Mouse (Mus musculus) spleen, postnatal 4 days (tissue): ENCODE measurements at regions not wholly inside any gene's neighbourhood (a gene's known extent, or its start where the extent isn't known, plus 50 kb on each side); places are given as distances from the start of the nearest gene placed in this dataset.

ENCODE experiments used
- DNase-seq, 2 experiments: peaks; one replicate each; pipeline ENCODE4 v3.0.0; 2022; ENCODE audit warnings: low spot score in 2 of 2

DNA sequence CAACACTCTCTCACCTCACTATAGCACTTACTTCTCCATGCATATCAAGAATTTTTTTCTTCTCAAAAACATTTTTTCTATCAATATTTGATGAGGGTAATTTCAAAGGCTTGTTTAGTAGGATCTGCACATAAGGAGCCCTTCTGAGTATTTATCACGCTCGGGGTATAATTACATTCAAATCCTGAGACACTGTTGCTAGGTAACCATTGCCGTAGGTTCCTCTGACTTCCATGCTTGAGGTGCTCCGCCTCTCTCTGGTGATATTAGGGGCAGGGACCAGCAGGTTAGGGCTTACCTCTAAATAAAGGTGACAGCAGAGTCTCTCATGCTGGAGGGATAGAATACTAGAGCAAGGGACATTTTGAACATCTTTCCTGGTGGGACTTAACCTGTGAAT is 54.4 kb upstream of the 9630041A04Rik start:
- no peak for DNase-seq

DNA sequence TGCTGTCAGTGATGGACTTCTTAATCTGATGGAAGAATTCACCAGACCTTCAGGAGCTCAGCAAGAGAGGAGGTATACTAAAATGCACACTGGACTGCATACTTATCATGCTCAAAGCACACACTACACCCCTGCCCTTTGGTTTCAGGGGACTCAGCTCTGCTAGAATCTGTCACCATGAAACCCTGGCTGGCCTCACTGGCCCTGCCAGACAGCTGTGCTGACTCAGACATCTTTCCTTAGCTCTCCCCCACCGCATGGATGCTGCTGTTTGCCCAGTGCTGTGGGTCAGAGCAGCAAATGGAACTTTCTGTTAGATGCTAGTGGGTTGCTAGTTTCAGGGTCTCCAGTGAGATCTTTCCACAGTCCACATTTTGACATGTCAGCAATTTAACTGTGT is 64.9 kb upstream of the 9630041A04Rik start:
- DNase-seq, result no peak

DNA sequence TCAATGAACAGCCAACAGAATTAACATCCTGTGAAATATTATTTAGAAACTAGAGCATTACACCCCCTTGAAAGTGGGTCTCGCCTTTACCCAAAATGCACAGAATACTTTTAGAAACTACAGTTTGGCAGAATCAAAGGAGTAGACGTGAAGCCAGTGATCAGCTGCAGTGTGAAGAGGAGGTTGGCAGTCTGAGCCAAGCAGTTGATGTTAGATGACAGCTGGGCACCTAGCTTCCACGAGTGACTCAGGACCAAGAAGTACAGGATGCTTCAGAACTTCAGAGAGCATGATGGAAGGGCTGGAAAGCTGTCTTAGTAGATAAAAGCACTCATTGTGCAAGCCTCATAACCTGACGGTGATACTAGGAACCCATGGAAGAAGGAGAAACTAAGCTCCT is 65.6 kb upstream of the 9630041A04Rik start:
- no peak for DNase-seq

DNA sequence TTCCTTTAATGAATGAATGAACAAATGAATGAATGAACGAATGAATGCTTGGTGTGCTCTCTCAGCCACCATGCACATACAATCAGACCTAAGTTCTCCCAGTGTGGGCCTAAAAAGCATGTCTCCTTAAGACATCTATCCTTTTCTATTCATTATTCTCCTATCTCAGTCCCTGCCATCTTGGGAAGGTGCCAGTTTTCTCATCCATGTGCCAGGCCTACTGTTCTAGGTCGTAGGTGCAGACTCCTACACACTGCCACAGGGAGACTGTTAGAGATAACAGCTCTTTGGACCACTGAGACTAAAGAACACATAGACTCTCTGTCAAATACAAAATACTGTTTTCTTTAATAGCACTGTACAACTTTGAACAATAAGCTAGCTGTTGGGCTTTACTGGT is 66.2 kb upstream of the 9630041A04Rik start:
- DNase-seq, result no peak

DNA sequence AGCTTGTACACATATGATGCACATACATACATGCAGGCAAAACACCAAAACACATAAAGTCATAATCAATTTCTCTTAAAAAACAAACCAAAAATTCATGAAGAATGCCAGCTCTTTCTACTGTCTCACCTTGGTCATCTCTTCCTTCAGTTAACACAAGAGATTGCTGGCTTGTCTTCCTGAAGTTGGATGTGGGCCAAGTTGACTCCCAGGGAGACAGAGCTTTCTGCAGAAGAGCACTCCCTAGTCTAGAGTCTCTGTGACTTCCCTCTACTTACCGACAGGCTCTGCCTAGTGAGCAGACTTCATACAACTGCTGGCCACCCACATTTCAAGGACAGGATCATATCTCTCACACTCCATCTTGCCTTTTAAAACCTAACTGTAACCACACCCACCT is 70.7 kb upstream of the 9630041A04Rik start:
- DNase-seq, result no peak

DNA sequence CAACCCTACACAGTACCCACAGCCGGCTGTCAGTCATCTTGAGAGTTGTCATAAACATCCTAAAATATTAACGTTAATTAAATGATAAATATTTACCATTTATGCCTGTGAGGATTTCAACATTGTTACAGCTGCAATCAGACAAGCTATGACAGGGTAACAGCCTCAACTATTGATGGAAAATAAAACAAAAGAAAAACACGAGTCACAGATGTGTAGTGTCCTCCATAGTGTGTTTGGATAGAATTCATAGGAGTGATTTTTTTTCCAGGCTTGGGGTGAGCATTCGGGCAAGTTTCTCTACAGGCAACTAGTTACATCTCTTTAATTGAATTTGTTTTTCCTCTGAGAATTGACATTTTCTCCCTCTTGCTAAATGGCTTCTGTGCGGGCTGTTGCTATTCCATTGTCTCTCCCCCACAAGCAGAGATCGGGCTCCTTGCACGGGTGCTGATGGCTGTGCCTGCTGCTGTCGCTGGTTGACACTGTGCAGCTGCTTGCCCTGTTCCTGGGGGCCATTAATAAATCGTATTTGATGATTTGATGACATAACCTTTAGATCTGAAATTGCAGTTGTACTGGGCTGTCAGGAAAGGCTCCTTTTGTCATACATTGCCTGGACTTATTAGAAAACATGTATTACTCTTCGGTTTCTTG is 120.6 kb upstream of the 9630041A04Rik start:
- DNase-seq, result no peak

DNA sequence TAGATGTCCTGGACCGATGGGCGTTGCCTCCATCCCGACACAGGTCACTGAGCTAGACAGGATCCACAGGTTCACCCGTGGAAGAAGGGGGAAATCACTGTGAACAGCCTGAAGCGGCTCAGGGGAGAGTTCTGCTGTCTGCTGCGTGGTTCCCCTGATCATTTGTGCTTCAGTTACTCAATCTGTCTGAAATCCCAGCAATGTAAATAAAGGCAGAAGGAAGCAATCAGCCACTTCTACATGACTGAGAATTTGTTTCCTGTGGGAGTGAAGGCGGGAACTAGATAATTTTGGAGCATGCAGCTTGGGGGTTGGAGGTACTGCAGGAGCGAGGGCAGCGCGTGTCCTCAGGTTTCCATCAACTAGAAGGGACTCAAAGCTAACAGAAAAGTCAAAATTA is 122.3 kb upstream of the 9630041A04Rik start:
- no peak for DNase-seq

DNA sequence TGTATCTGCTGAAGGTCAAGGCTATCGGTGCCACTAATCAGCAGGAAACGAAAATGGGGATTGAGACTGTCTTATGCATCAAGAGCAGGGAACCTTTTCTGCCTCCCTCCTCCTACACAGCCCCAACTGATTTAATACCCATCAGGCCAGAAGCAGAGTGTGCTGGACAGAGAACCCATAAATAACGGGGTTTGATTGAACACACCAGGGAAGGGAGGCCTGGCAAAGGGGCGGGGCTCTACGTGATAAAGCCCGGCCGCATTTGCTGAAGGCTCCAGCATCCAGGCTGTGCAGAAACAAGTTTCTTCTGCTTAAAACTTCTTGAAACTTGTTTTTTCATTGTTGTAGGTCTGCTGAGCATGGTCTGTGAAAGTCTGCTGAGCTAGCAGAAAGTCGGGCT is 127.4 kb upstream of the 9630041A04Rik start:
- DNase-seq, result no peak

DNA sequence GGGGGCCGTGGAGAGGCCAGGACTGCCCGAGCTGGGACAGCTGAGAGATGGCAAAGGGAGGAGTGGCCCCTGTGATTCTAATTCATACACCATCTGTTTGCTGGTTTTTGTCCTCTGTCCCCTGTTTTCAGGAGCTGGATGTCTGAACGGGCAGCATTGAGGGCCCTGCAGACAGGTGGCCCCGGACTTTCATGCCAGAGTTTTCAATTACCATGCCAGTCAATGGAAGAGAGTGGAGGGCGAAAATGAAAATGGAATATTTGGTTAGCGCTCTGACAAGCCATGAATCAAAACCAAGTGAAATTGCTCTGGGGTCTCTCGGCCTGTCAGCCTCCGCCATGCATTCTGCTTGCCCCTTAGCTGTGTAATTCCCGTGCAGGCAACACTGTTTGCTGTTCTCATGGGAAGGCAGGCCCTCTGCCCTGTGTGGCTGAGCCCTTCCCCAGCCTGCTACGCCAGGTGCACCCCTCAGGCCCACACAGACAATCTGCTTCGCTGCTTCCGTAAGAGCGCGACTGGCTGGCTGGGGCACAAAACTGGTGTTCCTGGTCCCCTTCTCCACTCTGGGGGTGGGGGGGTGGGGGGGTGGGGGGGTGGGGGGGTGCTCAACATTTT is 127.9 kb upstream of the 9630041A04Rik start:
- DNase-seq, result no peak

DNA sequence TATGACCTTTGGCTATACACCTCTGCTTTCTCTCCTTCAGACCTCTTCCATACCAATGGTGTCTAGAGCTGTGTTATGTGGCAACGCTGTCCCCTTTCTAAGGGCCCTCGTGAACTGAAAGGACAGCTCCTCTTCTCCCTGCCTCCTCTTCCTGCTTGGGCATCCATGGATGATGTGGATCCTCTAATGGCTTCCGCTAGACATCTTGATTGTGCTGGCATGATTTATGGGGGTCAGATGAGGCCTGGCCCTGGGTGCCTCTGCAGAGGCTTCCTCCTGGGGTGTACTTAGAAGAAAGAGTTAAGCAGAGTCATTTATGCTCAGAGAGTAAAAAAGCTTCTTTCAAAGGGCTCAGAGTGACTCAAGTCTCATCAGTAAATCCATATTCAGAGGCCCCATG is 131.5 kb upstream of the 9630041A04Rik start:
- DNase-seq, result no peak

DNA sequence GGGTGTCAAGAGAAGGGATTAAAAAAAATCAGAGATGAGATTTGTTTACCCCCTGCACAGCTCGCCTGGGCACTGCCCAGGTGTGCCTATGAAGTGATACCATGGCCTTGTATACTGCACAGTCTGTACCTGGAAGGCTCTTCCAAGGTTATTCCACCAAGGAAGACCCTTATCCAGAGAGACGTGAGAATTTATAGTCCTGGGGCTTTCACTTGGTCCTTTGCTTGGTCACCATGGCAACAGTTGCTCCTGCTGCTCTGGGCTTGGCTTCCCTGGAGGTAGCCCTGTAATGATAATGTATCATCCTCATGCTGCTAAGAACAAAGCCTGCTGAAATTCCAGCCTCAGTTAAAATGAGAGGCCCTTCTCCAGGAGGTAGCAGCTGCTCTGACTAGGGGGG is 143.7 kb upstream of the 9630041A04Rik start:
- no peak for DNase-seq

DNA sequence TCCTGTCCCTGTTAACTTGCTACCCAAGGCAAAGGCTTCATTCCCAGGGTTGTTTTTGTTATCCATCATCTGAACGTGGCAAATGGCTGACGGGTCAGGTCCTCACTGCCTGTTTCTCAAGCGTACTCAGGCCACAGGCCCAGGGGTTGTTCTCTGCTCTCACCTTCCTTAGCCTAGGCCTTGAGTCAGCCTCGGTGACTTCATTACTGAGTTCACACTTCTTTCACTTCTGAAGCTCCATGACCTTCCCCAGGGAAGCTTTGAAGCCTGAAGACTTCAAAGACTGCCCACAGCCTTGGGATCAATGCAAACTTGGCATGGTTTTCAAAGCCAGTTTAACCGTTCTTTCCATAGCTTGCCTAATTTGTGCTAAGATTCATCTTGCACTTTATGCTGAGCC is 145.3 kb upstream of the 9630041A04Rik start:
- no peak for DNase-seq

DNA sequence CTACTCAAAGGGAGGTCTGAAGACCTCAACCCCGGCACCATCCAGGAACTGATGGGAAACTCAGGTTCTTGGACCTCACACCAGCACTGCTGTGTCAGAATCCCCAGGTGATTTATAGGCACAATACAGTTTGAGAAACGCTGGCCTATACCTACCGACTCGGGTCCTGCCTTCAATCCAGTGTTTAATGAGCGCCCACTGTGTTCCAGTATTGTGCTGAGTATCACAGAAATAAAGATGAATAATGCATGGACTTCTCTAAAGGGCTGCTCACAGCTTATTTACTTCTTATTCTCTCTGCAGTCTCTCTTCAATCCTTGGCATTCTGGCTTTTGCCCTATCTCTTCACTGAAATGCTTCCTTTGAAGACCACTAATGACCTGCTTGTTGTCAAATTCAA is 146.8 kb upstream of the 9630041A04Rik start:
- DNase-seq, result no peak

DNA sequence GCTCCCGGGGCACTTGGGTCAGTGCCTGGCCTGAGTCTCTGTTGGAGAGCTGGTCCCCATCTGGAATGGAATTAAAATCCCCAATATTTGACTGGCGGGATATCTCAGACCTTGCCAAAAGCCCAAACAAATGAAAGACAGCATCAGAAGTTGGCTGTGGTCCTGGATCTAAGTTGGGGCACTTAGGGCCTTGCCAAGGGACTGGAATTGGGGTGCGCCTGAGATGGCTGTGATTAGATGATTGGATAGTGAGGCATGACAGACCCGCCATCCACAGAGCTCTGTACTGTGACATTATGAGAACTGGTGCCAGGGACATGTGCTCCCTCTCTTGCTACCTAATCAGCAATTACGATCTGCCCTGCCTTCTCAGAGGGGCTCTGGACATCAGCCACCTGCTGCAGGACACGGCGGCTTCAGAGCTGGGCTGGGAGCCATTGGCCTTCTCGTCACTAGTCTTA is 151.0 kb upstream of the 9630041A04Rik start:
- DNase-seq, result no peak

DNA sequence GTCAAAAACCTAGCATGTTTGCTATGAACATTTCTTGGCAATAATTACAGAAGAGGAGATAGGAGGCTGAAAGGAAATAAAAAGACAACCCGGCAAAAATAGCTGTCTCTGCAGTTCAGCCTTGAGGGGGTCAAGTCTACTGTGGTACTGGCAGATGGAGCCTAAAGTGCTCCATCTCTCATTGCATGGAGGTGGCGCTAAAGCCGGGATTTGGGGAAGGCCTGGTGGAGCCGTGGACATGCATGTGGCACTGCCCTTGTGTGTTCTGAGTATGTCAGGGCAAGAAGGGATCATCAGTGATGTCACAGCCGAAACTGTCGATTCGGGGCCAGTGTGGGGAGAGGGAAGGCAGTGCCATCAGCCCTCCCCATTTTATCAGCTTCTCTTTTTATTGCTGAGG is 161.3 kb upstream of the 9630041A04Rik start:
- no peak for DNase-seq

DNA sequence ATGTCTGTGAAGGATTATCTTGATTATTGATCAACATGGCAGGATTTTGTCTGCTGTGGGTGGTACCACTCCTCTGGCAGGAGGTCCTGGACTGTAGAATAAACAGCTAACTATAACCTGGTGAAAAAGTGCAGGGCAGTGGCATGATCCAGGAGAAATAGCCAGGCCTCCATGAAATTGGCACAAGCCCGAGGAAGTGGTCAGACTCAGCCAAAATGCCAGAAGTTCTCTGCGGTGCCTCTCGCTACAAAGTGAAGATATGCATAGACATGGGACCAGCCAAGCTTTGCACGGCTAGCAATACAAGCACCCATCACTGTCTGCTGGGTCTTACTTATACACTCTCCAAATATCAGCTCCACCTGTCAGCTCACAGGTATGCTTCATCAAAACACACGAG is 167.6 kb upstream of the 9630041A04Rik start:
- no peak for DNase-seq

DNA sequence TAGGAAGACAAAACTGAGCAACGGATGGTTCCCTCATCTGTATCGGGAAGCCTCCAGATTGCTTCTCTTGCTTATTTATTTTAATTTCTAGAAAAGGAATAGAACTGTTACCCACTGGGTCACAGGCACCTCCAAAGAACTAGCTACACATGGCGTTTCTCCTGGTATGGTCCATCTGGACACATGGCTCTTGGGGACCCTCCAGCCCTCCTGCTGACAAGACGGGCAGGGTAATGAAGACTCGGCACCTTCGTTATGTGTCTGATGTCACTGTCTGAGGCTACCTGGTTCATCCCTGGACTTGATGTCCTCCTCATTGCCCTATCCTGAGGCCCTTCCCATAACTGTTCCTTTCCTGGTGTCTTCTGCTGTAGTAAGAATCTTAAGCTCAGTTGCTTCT is 170.3 kb upstream of the 9630041A04Rik start:
- DNase-seq, result no peak

DNA sequence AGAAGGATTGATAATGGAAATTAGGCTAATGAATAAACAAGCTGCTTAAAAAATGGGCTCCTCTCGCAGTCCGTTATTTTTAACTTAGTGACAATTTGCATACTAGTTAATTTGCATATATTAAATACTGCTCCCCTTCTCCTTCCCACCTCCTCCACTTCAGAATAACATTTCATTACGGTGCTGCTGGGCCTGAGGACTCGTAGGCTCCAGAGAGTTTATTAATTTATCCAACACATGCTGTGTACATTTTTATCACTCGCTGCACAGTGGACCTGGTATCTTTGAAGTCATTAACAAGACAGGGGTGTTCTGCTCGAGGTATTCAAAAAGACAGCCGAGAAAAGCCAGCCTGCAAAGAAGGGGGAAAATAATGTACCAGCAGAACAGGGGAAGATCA is 170.7 kb upstream of the 9630041A04Rik start:
- DNase-seq, result no peak

DNA sequence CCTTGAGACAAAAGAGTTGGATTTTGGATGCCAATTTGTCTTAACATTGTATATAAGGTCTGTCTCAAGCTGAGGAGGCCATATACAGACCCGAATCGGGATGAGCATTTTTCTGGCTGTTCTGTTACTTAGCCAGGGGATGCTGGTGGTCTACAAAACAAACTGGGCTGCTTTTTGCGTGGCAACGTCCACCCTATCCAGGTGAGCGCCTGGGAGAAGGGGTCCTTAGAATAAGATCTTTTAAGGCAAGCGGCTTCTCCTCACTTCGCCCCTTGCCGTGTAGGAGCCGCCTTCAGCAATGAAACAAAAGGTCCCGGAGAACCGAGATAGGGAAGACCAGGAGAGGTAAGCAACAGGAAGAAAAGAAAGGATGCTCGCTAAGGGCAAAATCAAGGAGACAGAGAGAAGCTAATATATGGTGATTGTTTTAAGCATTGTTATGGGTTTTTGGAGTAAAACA is 171.2 kb upstream of the 9630041A04Rik start:
- no peak for DNase-seq

DNA sequence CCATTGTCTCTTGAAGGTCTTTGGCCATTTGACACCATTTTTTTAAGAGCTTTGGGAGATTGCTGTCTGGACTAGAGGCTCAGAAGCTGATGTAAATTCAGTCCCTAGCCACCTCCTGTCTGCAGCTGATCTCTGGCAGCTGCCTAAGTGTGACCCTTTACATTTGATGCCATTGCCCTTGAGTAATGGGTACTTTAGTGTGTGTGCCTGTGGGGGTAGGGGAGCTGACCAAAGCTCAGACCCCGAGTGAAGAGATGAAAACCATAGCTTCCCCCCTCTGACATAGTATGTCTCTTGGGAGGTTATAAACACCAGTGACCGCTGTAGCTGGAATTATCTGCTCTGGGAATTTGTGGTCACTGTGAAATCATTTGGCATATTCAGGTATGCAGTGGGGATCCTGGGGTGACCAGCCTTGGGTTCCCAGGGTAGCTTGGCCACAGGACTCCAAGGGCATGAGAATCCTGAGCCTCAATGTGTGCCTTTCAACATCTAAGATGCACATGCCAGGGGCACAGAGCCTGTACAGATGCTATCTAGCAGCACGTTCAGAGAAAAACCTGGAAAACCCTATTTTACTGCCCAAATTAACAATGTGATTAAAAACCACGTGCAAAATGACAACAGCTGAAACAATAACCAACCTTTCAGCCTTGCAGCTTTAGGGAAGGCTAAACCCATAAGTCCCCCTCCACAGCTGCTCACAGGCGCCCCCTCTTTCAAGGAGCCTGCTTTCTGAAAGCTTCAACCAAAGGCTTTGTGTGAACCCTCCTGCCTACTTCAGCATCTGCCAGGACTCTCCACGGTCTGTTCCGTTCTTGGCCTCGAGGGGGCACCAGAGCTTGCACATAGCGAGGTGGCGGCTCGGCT is 171.9 kb upstream of the 9630041A04Rik start:
- DNase-seq, result peak; percentile 42 to 75

DNA sequence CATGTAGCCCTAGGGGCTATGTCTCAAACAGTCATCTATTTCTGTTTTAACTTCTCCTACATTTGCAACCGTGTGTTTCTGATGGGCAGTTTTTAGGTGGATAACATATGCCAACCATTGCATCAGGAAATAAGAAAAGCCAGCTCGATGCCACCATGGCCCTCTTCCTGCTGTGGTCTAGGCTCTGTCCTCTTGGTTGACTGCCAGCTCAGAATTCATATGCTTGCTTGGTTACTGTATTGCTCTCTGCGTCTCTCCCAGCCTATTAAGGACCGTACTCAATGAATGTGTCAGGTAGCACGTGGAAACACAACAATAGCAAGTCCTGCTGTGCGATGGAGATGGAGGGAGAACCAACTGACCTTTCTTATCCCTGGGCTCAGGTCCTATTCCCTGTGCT is 174.4 kb upstream of the 9630041A04Rik start:
- DNase-seq, result no peak

DNA sequence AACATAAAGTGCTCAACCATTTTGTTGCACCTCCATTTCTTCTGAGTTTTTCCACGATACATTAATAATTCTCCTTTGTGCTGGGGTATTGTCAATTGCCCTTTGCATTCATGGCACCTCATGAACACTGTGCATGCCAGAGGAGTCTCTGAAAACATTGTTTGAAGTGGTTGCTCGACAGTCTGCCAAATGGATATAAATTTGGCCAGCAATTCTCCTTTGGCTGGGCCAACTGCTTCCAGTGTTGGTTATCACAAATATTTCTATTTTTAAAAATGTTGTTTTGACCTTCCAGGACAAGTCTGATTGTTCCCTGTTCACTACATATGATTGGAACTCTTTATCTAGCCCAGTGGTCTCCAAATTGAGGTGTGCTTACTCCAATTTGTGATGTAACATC is 184.1 kb upstream of the 9630041A04Rik start:
- no peak for DNase-seq

DNA sequence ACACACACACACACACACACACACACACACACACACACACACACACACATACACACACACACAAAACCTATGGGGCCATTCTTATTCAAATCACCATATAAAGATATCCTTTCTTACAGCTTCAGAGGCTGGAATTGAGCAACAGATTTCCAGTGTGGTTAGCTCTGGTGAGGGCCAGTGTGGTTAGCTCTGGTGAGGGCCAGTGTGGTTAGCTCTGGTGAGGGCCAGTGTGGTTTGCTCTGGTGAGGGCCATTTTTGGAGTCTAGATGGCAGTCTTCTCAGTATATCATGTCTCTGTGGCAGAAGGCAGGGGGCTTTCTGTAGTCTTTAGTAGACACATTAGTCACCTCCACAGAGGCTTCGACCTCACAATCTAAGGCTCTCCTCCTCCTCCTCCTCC is 191.5 kb upstream of the 9630041A04Rik start:
- no peak for DNase-seq
